Mouse (Mus musculus) natural killer cell, adult 2 months (primary cell): ENCODE measurements at regions not wholly inside any gene's neighbourhood (a gene's known extent, or its start where the extent isn't known, plus 50 kb on each side); places are given as distances from the start of the nearest gene placed in this dataset.

ENCODE experiments used
- DNase-seq, 2 experiments: peaks; one replicate each; pipeline ENCODE4 v3.0.0; 2022; ENCODE audit warnings: low spot score in 2 of 2

DNA sequence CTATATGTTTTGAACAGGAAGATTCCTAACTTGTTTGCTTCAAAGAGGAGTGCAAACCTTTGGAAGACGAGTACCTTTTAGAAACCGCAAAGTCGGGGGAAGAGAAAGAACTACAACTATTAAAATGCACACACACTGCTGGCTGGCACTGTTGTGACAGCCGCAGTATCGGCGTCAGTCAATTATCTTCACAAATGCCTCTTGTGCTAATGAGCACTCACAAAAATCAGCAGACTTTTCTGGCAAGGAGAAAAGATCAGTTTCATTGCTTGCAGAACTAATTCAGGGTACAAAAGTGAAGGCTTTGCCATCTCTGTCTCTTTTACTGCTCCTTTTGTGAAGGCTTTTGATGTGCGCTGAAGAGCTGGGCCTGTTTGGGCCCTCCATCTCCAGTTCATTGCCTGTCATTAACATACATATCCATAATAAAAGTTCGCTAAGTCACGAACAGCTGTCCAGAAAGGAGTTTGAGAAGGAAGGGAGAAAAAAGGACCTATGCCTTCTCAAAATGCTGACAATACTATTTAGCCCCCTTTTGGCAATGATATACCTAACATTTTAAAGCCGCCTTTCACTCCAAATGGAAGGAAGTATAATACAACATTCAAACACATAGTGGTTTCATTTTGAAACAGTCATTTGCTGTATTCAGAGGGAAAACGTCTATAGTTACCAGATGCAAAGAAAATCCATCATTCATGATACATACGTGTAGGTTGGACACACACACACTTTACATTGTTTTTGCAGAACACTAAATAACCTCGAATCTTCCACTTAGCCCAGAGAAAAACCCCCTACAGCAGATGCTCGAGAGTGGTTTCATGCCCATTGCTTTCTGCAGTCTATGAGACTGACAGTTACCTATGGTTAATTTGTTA lies 186.6 kb upstream of the Sp8 start:
- no peak for DNase-seq

DNA sequence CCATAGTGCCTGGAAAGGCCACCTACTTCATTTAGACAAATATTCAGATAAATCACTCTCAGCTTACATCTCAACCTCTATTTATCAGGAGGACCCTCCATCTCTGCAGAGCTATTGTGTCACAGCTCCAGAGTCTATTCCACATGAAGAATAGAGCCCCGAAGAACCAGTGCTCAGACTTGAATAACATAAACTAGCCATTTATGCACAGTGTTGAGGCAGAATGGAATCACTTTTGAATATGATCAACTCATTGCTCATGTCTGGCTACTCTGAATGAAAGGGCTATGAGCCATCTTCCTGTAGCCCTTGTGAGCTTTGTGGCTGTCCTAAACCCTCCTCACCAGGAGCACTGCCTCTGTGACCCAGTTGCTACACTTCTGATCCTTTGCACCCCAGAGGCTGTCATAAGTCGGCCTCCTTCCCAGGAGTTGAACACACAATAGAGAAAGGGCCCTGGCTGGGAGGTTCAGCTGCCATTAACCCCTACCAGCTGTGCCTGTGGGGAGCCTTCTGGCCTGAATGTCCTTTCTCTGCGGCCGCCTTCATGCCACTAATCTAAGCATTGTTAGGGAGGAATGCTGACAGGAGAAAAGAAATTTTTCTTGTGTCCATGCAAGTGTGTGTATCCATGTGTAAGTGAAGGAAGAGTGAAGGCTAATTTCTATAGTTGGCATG lies 195.5 kb upstream of the Sp8 start:
- no peak for DNase-seq

DNA sequence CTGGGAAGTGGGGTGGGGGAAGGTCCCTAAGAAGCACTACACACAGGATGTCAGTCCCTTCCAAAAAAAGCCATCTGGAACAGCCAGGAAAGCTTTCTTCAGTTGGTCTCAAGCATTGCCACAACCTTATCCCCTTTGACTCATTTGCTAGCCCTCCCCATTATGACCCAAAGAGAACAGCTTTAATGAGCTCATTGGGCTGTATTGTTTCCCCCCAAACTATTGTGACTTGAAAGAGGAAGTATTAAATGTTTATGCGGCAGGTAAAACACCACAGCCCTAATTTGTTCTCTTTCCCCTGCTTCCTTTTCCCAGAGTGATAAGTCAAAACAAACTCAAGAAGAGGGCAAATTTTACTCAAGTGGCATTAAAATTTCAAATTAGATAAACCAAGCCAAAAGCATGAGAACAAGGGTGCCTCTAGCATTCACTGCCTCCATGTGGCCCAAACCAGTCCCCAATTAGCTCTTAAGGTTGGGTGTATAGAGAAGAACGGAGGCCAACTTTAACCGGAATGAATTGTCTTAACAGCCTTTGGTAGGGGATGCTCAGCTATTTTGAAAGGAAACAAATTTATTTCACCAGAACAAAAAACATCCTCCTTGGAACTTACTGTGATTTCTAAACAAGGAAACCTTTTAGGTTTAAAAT lies 196.7 kb upstream of the Sp8 start:
- no peak for DNase-seq

DNA sequence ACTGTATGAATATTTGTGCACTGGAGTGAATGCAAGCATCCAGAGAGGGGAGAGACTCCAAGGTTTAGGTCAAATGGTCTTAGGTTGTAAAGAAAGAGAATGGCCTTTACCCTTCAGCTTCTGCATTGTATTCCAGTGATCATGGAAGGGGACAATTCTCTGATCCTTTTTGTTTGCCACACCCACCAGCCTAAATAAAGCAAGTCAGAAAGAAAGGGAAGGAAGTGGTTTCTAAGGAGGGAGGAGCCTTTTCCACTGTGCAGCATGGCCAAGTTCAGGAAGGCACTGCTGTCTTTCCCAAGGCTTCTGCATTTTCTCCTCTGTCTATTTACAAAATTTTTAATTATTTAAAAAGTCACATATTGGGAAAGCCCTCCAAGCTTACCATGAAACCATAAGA lies 197.5 kb upstream of the Sp8 start:
- DNase-seq, result no peak

DNA sequence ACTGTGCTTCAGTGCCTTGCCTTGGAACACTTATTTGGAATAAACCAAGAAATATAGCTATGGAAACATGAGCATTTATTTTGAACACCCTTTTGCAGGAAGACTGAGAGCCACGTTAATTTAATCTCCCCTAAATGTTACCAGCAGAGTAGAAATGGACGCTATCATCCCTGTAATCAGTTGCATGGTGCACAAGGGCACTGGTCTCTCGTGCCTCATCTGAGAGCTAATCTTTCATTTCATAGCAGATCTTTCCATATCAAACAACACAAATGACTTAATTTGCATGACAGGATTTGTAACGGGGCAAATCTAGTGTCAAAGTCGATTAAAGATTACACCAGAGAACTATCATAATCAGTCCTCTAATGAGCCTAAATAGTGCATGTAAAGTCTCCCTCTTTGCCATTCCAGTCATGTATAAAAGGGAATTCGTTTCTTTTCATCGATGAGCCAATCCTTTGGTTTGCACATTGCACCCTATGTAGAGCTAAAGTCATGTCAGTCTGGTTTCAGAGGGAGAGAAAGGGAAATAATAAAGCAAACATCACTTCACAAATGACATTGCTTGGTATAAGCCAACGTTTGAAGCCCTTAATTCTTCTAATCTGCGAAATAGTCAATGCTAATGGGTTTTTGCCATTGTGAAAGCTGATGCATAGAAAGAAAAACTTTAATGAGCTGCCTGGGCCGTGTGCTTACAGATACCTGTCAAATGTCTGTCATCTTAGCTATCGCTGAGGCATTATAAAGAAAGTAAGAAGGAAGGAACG lies 198.7 kb upstream of the Sp8 start:
- no peak for DNase-seq

DNA sequence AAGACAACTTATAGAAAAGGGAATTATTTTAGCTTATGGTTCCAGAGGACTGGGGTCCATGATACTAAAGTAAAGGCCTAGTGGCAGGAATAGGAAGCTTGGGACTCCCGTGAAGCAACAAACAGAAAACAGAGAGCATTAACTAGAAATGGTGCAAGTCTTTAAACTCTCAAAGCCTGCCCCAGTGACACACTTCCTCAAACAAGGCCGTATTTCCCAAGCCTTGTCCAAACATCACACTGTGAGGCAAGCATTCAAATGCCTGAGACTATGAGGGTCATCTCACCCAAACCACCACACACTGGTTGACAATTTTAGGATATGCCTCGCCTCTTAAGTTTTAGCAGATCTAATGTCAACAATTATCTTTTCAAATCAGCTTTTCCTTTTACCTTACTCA lies 205.2 kb upstream of the Sp8 start:
- DNase-seq, result no peak

DNA sequence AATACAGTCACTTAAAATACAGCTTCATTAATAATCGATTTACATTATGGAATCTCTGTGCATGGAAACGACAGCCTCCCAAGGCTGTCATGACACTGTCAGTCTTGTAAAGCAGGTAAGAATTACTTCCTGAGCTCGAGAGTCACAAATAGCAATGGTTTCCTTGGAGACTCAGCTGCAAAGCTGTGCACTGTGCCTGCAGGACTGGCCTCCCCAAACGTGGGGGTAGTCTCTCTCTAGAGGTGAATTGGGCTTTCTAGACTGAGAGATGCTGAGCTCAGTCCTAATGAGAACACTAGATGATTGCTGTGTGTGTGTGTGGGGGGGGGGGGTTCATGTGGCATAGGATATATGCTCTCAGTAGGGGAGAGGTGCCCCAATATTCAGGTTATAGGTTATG lies 208.9 kb upstream of the Sp8 start:
- DNase-seq, result no peak

DNA sequence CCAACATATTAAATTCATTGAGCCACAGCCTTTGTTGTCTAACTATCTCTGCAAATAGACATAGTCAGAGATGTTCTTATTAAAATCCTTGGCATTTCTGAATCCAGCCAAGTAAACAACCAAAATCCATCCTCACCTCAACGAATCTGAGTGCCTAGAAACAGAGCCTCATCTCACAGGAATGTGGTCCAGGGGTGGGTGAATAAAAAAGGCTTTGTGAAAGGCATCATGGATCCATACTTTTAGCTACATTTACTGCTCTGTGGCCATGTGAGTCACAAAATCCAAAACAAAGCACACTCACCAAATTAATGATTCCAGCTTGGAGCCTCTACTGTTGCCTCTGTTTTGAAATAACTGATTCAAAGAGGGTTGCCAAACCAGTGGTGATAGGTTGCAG lies 210.7 kb upstream of the Sp8 start:
- DNase-seq, result no peak

DNA sequence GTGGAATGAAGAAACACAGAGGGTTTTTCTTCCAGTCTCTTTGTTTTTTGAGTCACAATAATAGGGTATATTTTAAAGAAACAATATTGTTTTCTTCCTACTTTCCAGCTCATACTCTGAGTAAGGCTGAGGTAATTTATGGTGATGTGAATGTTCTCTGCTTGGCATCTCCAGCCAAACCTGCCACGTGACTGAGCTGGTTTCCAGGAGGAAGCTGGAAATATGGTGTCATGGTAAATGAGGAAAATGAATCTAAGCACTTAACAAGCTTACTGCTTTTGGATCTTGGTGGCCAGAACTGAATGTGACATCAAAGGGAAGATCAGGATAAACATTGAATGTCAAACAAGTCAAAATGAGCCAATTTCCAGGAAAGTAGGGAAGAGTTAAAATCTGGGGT lies 215.8 kb upstream of the Sp8 start:
- DNase-seq, result no peak

DNA sequence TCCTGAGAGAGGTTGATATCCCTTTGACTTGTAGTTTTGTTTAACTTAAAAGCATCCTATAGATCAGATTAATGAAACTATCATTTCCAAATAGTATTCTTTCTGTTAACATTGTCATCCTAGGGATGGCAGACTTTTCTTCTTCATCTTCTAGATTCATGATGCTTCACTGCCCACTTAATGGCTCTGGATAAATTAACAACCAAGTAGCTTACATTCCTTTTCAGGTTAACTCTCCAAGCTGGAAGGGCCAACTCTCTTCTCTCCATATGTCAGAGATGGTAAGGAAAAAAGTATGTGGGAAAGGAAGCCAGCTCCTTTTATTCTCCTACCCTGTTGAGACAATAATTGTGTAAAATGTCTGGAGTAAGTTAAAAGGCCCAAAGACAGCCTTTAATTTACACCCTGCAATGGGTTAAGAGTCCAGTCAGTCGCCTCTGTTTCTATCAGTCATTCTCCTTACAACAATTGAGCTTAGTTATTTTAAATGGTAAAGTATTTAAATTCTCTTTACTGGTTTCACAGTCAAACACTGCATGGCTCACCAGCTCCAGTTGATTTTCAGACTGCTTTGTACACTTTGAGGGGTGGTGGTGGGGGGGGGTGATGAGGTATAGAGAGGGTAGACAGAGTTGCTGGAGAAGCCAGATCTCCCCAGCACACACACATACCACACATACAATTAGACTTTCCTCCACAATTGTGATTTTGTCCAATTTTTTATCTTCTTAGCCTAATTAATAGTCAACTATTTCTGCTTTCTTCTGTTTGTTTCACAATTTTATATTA lies 224.2 kb upstream of the Sp8 start:
- DNase-seq, result no peak

DNA sequence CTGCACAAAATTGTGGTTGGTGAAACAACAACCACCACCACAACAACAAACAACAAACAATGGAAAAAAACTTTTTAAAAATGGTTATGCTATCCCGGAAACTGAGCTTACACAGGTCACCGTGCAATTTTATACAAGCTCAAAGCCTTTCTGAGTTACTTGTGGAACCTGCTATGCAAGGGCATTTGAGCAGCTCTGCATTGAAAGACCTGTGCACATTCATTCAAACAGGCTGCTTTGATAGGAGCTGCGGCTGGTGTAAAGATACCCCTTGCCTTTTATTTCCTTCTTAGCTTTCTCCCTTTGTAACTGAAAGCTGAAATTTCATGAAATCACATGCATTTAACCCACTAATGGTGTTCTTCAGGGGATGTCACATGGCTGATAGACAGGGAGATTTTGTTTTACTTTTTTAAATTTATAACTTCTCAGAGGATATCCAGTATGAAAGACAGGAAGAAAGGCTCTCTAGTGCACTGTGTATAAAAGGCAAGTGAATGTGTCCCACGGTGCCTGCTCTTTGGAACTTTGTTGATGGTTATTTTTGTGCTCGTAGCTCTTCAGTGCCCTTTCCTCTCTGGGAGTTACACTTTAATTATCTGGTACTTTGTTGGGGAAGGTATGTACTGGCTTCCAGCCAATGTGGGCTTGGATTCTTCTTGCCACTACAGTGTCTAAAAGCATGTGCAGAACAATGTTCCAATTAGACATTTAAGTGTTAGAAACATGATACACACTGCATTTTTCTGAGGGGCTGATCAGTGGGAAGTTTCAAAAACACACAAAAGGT lies 225.1 kb upstream of the Sp8 start:
- DNase-seq, result no peak

DNA sequence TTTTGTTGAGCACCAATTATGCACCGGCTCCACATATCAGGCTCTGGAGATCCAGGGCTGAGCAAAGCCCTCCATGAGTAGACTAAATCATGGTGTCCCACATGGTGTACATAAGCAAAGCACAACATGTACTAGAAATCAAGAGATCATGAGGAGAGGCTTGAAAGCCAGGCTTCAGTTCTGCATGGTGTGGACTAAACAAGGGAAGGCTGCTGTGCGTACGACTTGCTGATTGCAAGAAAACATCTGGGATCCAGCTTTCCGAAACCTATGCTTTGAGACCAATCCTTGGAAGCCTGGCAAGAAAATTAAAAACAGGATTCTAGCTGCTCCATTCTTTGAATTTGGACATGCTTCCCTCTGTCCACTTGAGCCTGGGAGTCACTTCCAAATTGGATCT lies 249.1 kb upstream of the Sp8 start:
- no peak for DNase-seq

DNA sequence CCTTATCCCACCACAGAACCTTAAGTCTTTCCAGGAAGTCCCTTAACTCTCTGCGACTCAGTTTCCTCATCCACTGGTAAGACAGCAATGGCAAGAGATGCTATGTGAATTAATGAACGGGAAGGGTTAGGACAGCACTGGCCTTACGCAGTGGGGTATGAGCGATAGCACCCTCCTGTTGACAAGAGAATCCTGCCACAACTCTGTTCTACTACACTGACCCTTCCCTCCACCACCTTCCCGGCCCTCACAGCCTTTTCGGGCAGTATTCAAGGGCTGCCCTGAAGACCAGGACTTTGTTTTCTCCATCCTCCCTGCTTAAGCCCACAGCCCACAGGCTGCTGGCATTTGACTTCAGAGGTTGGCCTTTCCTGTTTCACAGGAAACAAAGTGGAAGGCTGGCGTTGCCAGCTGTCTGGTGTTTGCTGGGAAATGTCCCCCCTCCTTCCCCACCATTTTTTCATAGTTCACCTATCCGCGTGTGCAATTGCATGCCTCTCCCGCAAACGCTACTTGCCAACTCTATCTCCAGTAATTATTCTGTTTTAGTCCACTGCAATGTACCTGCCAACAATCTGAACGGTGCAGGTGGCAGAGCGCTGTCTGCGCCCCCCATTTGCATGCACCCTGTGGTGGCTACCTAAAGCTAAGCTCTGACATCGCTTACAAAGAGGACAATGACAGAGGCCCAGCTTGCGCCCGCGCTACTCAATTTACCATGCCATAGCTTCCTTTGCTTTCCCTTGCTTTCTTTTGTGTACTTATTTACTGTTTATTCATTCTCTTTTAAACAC lies 251.2 kb upstream of the Sp8 start:
- no peak for DNase-seq

DNA sequence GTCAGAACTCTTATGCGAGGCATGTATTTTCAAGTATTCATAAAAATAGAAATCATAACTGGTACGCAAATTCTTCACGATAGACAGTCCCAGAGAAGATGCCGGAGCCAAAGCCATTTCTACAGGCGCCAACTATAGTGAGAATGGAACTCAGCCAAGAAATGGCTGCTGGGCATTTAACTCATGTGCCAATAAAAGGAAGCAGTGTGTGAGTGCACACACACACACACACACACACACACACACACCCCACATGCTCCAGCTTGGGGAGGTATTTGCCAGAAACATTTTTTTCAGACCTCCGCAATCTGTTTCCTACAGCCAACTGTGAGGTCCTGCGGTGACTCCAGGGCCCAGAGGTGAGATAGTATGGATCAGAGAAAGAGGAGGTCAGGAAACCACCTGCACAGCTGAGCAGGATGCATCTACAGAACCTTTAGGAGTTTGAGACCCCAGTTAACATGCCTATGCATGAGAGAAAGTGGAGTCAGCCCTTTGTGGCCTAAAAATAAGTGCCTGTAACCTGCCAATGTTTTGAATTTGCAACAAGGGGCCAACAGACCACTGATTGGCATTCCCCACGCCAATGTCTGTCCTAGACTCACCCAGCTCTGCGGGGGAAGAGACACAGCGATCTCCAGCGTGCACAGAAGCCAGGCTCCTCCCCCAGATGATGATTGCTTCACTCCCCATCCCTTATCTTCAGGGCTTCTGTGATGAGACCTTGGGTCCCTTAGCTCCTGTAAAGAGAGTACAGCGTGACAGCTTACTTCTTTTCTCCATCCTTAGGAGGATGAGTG lies 262.1 kb upstream of the Sp8 start:
- no peak for DNase-seq

DNA sequence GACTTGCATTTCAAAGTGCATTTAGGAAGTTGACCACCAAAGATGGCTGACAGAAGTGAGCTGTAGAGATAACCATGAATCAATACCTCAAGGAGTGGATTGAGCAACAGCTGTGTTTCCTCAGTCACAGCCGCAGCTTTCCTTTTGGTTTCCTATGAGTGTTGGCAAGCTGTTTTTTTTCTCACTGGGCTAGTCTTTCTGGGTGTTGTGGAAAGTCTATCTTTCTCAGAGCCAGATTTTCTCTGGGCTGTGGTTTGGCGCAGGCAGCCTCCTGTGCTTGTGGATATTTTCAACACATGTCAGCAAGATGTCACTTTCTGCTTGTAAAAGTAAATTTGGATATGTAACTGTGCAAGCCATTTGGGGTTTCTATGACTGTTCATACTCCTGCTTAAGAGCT lies 268.6 kb upstream of the Sp4 start:
- DNase-seq, result no peak

DNA sequence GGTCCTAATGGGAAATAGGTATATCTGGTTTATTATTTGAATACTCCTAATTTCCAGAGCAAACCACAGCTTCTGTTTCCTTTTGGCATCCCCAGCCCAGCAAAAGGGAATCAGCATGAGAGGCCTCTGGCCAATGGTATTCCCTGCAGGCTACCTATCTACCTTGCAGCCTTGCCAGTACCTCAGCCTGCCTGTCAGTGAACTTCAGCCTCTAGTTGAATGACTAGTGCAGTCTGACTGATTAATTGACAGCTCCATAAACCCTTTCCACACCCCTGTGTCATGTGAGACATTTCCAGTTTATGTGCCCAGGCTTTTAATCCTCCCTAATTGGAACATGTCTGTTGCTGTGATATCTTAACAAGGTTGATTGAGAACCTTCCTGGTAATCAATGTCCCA lies 265.4 kb upstream of the Sp4 start:
- DNase-seq, result no peak

DNA sequence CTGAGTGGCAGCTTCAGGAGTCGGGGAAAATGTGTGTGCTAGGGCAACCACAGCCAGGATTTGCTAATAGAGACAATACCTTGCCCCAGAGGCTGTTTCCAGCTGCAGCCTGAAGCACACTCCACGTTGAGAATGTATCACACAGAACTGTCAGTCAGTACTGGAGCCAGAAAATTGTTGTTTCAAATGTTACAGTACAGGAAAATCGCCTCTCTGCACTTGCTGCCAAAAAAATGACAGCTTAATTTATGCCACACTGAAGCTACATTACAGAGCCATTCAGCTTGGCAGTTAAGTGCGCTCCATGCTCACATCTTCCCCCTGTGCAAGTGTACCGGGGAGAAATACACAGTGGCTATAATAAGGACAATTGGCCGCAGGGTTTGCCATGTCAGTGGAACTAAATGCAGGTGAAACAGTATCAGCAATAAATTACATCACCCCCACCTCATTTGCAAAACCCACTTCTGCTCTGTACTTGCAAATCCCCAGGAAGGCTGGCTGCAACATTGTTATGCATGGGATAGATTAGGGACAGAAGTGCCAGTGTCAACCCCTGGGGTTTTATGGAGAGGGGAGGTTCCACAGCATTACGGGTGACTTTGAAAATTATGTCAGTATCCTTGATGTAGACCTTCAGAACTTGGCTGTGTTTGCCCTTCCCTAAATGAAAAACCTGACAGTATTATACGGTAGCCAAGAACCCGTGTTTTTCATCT lies 263.3 kb upstream of the Sp4 start:
- no peak for DNase-seq

DNA sequence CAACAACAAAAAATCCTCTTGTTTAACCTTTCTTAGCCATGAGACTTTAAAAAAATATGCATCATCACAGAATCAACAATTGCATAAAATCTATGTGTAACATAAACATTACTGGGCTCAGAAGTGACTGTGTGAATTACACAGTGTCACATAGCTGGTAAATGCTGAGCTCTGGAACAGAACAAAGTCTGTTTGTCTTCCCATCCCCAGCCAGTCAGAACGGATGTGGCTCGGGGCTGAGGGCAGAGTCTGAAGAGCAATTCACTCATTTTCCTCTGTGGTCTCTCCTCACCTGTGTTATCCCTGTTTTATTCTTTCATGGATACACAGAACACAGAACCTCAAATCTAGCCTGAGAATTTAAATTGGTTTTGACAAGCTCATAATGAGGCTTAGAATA lies 261.0 kb upstream of the Sp4 start:
- no peak for DNase-seq
